Mouse (Mus musculus) embryonic fibroblast, embryonic 13.5 days (primary cell): Measurements from ENCODE around the gene Ncor2. TPM values are rescaled to one million over a fixed set of nuclear protein-coding genes. Genes with fewer than 3 reads are reported as not detected.

ENCODE experiments used
- H3K27ac ChIP-seq: 2 replicates; pipeline ENCODE4 v1.5.1; 2012; ENCODE audit warnings: low read length, control low read depth, inconsistent platforms; ENCODE audit not compliant: insufficient read depth
- H3K4me1 ChIP-seq: 2 replicates; pipeline ENCODE4 v1.6.1; 2011; ENCODE audit warnings: low read length; ENCODE audit not compliant: control insufficient read depth, insufficient read depth
- H3K4me3 ChIP-seq: 2 replicates; pipeline ENCODE4 v1.5.1; 2011; ENCODE audit warnings: mild to moderate bottlenecking, control low read depth, low read length; ENCODE audit not compliant: insufficient read depth
- CTCF ChIP-seq: IDR thresholded peaks from 2 replicates; pipeline ENCODE4 v1.5.1; 2011; ENCODE audit warnings: mild to moderate bottlenecking, control low read depth, low read length, moderate library complexity, borderline replicate concordance; ENCODE audit not compliant: insufficient read depth
- POLR2A ChIP-seq: IDR thresholded peaks from 2 replicates; pipeline ENCODE4 v1.6.1; 2011; ENCODE audit warnings: low read depth, mild to moderate bottlenecking, control low read depth, low read length, moderate library complexity
- polyA plus RNA-seq: library from polyadenylated mRNA; stranded (reverse); fragments of >200 nt; gene quantifications from 2 replicates; pipeline ENCODE4 v1.2.4, GENCODE M21; 2011; ENCODE audit warnings: low read depth; ENCODE audit not compliant: missing spikeins, insufficient read length

Gene Ncor2
- polyA plus RNA-seq, 1 experiment = 110 TPM

GRCm38 (mm10) chr5:125107011-125107651, 71.9 kb downstream of the Ncor2 start:
- TF ChIP-seq CTCF = peak; percentile 57; the same call in 1 of the 2 replicates
- TF ChIP-seq POLR2A = no peak
- Histone ChIP-seq H3K4me3 (no peak overlapping the region), H3K4me1 (peaks cover 16% of the 10 kb centered on the region), H3K27ac (0 out of 2 replicates have a peak overlapping the region, but pooled peaks have one; percentile 22)

- H3K27ac ChIP-seq = peak overlapping the region; percentile 22; the same call in 1 of the 2 replicates
- no peak for TF ChIP-seq POLR2A
- no peak for TF ChIP-seq CTCF
- no peak overlapping the region for H3K4me3 ChIP-seq
- H3K4me1 ChIP-seq = peaks cover 8% of the 10 kb centered on the region; the same call in 1 of the 2 replicates
Measured at GRCm38 (mm10) chr5:125106191-125106590, 72.8 kb downstream of the Ncor2 start.

- Histone ChIP-seq H3K4me1 (peaks cover 8% of the 10 kb centered on the region; the same call in 1 of the 2 replicates), H3K27ac (no peak overlapping the region), H3K4me3 (no peak overlapping the region)
- TF ChIP-seq POLR2A = no peak
- no peak for TF ChIP-seq CTCF
Measured at GRCm38 (mm10) chr5:125104841-125105240, 74.2 kb downstream of the Ncor2 start.

GRCm38 (mm10) chr5:125103396-125103795, 75.6 kb downstream of the Ncor2 start:
- peaks cover 12% of the 10 kb centered on the region for H3K4me1 ChIP-seq
- no peak overlapping the region for H3K27ac ChIP-seq

GRCm38 (mm10) chr5:125102907-125103306, 76.1 kb downstream of the Ncor2 start:
- no peak overlapping the region for H3K4me3 ChIP-seq
- peaks cover 14% of the 10 kb centered on the region for H3K4me1 ChIP-seq
- TF ChIP-seq POLR2A = no peak
- TF ChIP-seq CTCF = no peak
- H3K27ac ChIP-seq = no peak overlapping the region

More at GRCm38 (mm10) chr5:125103396-125103795, 75.6 kb downstream of the Ncor2 start:
- no peak overlapping the region for H3K4me3 ChIP-seq
- TF ChIP-seq CTCF = no peak
- TF ChIP-seq POLR2A = no peak

GRCm38 (mm10) chr5:125102352-125102751, 76.7 kb downstream of the Ncor2 start:
- Histone ChIP-seq H3K4me1 (peaks cover 17% of the 10 kb centered on the region), H3K4me3 (no peak overlapping the region), H3K27ac (no peak overlapping the region)
- TF ChIP-seq POLR2A (no peak), CTCF (no peak)

GRCm38 (mm10) chr5:125099785-125100350, 79.2 kb downstream of the Ncor2 start:
- no peak for TF ChIP-seq POLR2A
- TF ChIP-seq CTCF = no peak
- H3K4me3 ChIP-seq = no peak overlapping the region
- no peak overlapping the region for H3K27ac ChIP-seq
- peaks cover 18% of the 10 kb centered on the region for H3K4me1 ChIP-seq

- Histone ChIP-seq H3K4me3 (no peak overlapping the region), H3K4me1 (peaks cover 18% of the 10 kb centered on the region), H3K27ac (no peak overlapping the region)
- TF ChIP-seq POLR2A (no peak), CTCF (no peak)
Measured at GRCm38 (mm10) chr5:125098692-125099091, 80.3 kb downstream of the Ncor2 start.

GRCm38 (mm10) chr5:125096368-125096767, 82.7 kb downstream of the Ncor2 start:
- Histone ChIP-seq H3K4me3 (no peak overlapping the region), H3K4me1 (peaks cover 18% of the 10 kb centered on the region), H3K27ac (peak overlapping the region; percentile 82)
- TF ChIP-seq CTCF (no peak), POLR2A (no peak)

- Histone ChIP-seq H3K4me1 (peaks cover 18% of the 10 kb centered on the region), H3K27ac (peak overlapping the region; percentile 82), H3K4me3 (no peak overlapping the region)
- TF ChIP-seq CTCF (no peak), POLR2A (no peak)
Measured at GRCm38 (mm10) chr5:125095525-125096175, 83.4 kb downstream of the Ncor2 start.
